Mouse (Mus musculus) testis, adult 2 months (tissue): Measurements from ENCODE around the gene Stard13.

ENCODE experiments used
- CTCF ChIP-seq: fragments of 200-500 bp; IDR thresholded peaks from 2 replicates; pipeline ENCODE4 v1.5.1; 2012; ENCODE audit warnings: low read depth, mild to moderate bottlenecking, inconsistent platforms, low read length, moderate library complexity; ENCODE audit not compliant: control insufficient read depth, insufficient read depth, insufficient replicate concordance
- POLR2A ChIP-seq: fragments of 200-500 bp; IDR thresholded peaks from 2 replicates; pipeline ENCODE4 v1.6.1; 2012; ENCODE audit warnings: low read depth, mild to moderate bottlenecking, inconsistent platforms, low read length, moderate library complexity; ENCODE audit not compliant: control insufficient read depth

- no peak for TF ChIP-seq CTCF
- no peak for TF ChIP-seq POLR2A
Observed at GRCm38 (mm10) chr5:151193885-151194520, 39.6 kb downstream of the Stard13 start.
